Mouse (Mus musculus) liver, embryonic 14.5 days (tissue): ENCODE results near the gene Stk16.

Experiments used
- CTCF ChIP-seq: IDR thresholded peaks from 2 replicates; pipeline ENCODE4 v1.5.1; 2016; ENCODE audit warnings: antibody characterized with exemption, low read depth, control low read depth
- EP300 ChIP-seq: IDR thresholded peaks from 2 replicates; pipeline ENCODE4 v1.6.1; 2016; ENCODE audit warnings: antibody characterized with exemption, low read depth

GRCm38 (mm10) chr1:75239591-75239990, 29.0 kb downstream of the Stk16 start:
- no peak for TF ChIP-seq CTCF
- no peak for TF ChIP-seq EP300
